Mouse (Mus musculus): ENCODE results near the gene Msrb3.

DNA sequence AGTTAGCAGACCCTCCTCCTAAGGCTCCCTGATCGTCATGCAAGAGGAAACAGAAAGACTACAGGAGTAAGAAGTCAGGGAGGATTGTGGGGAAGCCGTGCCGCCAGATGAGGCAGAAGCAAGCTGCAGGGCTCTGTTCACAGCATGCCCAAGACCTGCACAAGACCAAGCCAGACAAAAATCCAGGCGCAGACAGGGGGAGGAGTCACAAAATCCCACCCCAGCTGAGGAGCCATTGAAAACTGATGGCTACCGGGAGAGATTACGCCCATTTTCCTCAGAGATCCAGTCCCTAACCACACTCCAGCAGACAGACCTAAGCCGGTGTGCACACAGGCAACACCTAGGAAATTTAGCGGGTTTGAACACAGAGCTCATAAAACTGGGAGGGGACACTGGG, 10.4 kb downstream of the Msrb3 start:
- TF ChIP-seq CTCF (IDR thresholded peaks at IDR 0.05; ENCODE audit: borderline replicate concordance, insufficient read depth, low read length): no peak
- no peak for TF ChIP-seq POLR2A (IDR thresholded peaks at IDR 0.05; ENCODE audit: low read depth, low read length)

All from embryonic fibroblast, embryonic 13.5 days (primary cell).